Mouse (Mus musculus): ENCODE data around the gene Afmid.

DNA sequence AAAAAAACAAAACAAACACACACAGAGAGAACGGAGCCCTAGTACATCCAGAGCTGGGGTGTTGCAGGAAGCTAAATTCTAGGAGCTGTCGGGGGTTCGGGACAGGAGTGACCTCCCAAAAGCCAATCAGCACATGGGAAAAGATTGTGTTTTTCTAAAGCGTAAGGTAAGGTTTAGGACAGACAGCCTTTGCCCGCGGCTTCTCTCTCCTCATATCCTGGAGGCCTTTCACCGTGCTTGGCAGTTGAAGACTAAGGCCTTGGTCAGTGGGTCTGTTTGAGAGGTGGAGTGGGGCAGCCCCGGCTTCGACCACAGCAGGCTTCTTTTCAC lies 43.1 kb upstream of the Afmid start:
- TF ChIP-seq CTCF (IDR thresholded peaks at IDR 0.05) (no peak), EP300 (IDR thresholded peaks at IDR 0.05) (no peak)

Measured in lung, postnatal 0 days (tissue).